Mouse (Mus musculus): Measurements from ENCODE around the gene Ly9. TPM values are rescaled to one million over a fixed set of nuclear protein-coding genes. Genes with fewer than 3 reads are reported as not detected.

The Ly9 gene
- total and polyA plus RNA-seq, 3 experiments: 43.6 to 68.6 (median 57.8) TPM

DNA sequence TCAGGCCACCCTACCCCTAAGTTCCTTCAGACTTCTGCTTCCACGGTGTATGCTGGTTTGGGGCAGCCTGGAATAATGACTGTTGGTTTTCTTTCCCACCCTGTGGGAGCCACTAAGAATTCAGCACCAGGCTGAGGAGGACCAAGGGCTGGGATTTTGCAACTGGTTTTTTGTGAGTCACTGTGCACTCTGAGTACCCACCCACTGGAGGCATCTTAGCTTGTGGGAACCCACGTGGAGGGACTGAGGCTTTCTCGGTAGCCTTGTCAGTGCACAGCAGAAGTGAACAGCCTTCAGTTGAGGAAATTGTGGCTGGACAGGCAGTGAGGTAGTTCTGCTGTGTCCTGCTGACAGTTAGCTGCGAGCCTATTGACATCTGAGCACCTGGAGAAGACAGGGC, 48.3 kb downstream of the Ly9 start, which contains the start of gene Cd244a:
Gene Cd244a (plus strand): TSS at position 296 of the 400 bp plus-strand sequence.
- in situ Hi-C loops (cut with MboI; ENCODE audit: low pct_ligation_motif_present, low pct_unique_long_range_greater_than_20kb, low sequenced_read_pairs) (no loop called here), dilution Hi-C loops (cut with MboI; ENCODE audit: extremely low pct_ligation_motif_present, extremely low pct_unique_long_range_greater_than_20kb, low sequenced_read_pairs) (no loop called here)
- no peak within 1 kb of the TSS for H3K4me3 ChIP-seq (replicated peaks in 1 of 3; ENCODE audit: low read depth in 2 of 3, low read length in 2 of 3, poor library complexity in 1 of 3)
- no peaks in the 10 kb centered on the region for H3K9me3 ChIP-seq (replicated peaks; ENCODE audit: low read length)
- H3K27me3 ChIP-seq (replicated peaks): no peaks in the 10 kb centered on the region
- no peak for TF ChIP-seq ZMIZ1 (IDR thresholded peaks at IDR 0.05; ENCODE audit: low read depth, low read length)
- TF ChIP-seq TBP (conservative IDR thresholded peaks at IDR 0.05; ENCODE audit: low read depth, low read length): no peak
- no peak for TF ChIP-seq MAZ (IDR thresholded peaks at IDR 0.05; ENCODE audit: low read depth, low read length)
- TF ChIP-seq MXI1 (IDR thresholded peaks at IDR 0.05; ENCODE audit: low read depth, low read length): no peak
- no peak for TF ChIP-seq E2F4 (IDR thresholded peaks at IDR 0.05; ENCODE audit: insufficient replicate concordance, low read depth, low read length)
- TF ChIP-seq HCFC1 (IDR thresholded peaks at IDR 0.05; ENCODE audit: low read depth, low read length): no peak
- no peak for TF ChIP-seq CHD2 (IDR thresholded peaks at IDR 0.05; ENCODE audit: low read length)
- no peak for TF ChIP-seq JUN (IDR thresholded peaks at IDR 0.05; ENCODE audit: insufficient read depth, low read depth, low read length)
- TF ChIP-seq POLR2AphosphoS2 (IDR thresholded peaks at IDR 0.05; ENCODE audit: low read depth, low read length): no peak
- TF ChIP-seq EP300 (IDR thresholded peaks at IDR 0.05; ENCODE audit: low read length): no peak
- H3K27ac ChIP-seq (ENCODE audit: insufficient read depth, low read depth): no peak within 1 kb of the TSS
- DNase-seq (ENCODE audit: extremely low read depth): no peak
- no peak within 1 kb of the TSS for H3K4me2 ChIP-seq (ENCODE audit: insufficient read depth, low read depth, poor library complexity, severe bottlenecking)
- H3K4me1 ChIP-seq (ENCODE audit: control insufficient read depth in 1 of 2, insufficient read depth in 2 of 2): peaks cover 7 to 19% of the 10 kb centered on the region in 2 experiments
- H3K36me3 ChIP-seq (replicated peaks in 1 of 2; ENCODE audit: control insufficient read depth in 1 of 2, insufficient read depth in 1 of 2, low read length in 1 of 2): no peaks in the 10 kb centered on the region
- H3K9ac ChIP-seq (ENCODE audit: insufficient read depth, low read depth): no peak within 1 kb of the TSS
- no peaks in the 10 kb centered on the region for H3K79me2 ChIP-seq (replicated peaks; ENCODE audit: control insufficient read depth, extremely low read depth, insufficient read depth, poor library complexity, severe bottlenecking)

DNA sequence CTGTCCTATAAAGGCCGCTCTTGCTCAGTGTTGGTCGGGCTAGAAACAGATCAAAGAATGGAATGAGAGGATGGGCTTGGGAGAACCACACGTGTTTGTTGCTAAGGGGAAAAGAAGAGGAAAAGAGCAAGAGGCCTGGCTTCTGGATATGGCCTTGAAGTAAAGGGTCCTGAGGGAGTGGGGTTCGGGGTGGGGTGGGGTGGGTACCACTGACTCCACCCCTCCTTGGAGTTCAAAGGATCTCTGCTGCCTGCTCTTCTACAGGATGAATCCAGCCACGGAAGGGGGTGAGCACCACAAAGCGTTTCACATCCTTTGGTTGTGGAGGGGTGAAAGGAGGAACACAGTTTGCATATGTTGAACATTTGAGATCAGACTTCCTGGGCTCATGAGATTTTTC, 48.8 kb downstream of the Ly9 start:
- Histone ChIP-seq H3K79me2 (replicated peaks; ENCODE audit: control insufficient read depth, extremely low read depth, insufficient read depth, poor library complexity, severe bottlenecking) (no peaks in the 10 kb centered on the region), H3K27ac (ENCODE audit: insufficient read depth, low read depth) (no peak overlapping the region), H3K4me2 (ENCODE audit: insufficient read depth, low read depth, poor library complexity, severe bottlenecking) (no peak overlapping the region), H3K4me1 (ENCODE audit: control insufficient read depth in 1 of 2, insufficient read depth in 2 of 2) (peaks cover 7 to 19% of the 10 kb centered on the region in 2 experiments), H3K9ac (ENCODE audit: insufficient read depth, low read depth) (no peak overlapping the region), H3K36me3 (replicated peaks in 1 of 2; ENCODE audit: control insufficient read depth in 1 of 2, insufficient read depth in 1 of 2, low read length in 1 of 2) (no peaks in the 10 kb centered on the region), H3K9me3 (replicated peaks; ENCODE audit: low read length) (no peaks in the 10 kb centered on the region), H3K4me3 (replicated peaks in 1 of 3; ENCODE audit: low read depth in 2 of 3, low read length in 2 of 3, poor library complexity in 1 of 3) (no peak overlapping the region), H3K27me3 (replicated peaks) (no peaks in the 10 kb centered on the region)
- dilution Hi-C loops (cut with MboI; ENCODE audit: extremely low pct_ligation_motif_present, extremely low pct_unique_long_range_greater_than_20kb, low sequenced_read_pairs): no loop called here
- DNase-seq (ENCODE audit: extremely low read depth): no peak
- in situ Hi-C loops (cut with MboI; ENCODE audit: low pct_ligation_motif_present, low pct_unique_long_range_greater_than_20kb, low sequenced_read_pairs): no loop called here
- no peak for TF ChIP-seq MYC (IDR thresholded peaks at IDR 0.05; ENCODE audit: low read depth, low read length)
- no peak for TF ChIP-seq JUN (IDR thresholded peaks at IDR 0.05; ENCODE audit: insufficient read depth, low read depth, low read length)
- no peak for TF ChIP-seq MAFK (IDR thresholded peaks at IDR 0.05; ENCODE audit: insufficient replicate concordance, low read length)
- no peak for TF ChIP-seq ETS1 (conservative IDR thresholded peaks at IDR 0.05; ENCODE audit: low read depth, low read length)
- TF ChIP-seq KAT2A (IDR thresholded peaks at IDR 0.05; ENCODE audit: insufficient replicate concordance, low read length): no peak
- TF ChIP-seq ZNF384 (IDR thresholded peaks at IDR 0.05; ENCODE audit: low read depth, low read length): no peak
- TF ChIP-seq IRF4 (IDR thresholded peaks at IDR 0.05; ENCODE audit: low read depth, low read length): no peak
